Mouse (Mus musculus) olfactory bulb, adult 2 months (tissue): ENCODE results near the gene Cadm1.

Experiments used
- CTCF ChIP-seq: fragments of 200-500 bp; IDR thresholded peaks from 2 replicates; pipeline ENCODE4 v1.5.1; 2012; ENCODE audit warnings: low read depth, mild to moderate bottlenecking, low read length, moderate library complexity; ENCODE audit not compliant: insufficient read depth
- POLR2A ChIP-seq: fragments of 200-500 bp; IDR thresholded peaks from 2 replicates; pipeline ENCODE4 v1.6.1; 2012; ENCODE audit warnings: mild to moderate bottlenecking, low read depth, low read length, moderate library complexity; ENCODE audit not compliant: insufficient read depth

DNA sequence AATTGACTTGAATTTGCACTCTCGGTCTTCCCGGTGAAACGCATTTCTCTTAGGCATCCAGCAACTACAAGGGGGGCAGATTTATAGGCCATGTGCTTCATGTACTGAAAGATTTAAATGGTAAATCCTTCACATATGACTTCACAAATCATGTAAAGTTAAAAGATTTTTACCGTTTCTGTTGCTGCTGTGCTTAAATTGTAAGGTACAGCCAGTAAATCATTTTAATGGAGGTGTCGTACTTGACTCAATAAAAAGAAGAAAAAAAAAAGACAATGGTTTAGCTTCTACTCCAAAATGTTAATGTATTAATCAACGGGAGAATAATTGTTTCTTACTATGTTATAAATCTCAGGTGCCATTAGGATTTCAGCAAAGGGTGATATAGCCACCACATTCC, 317.0 kb downstream of the Cadm1 start:
- TF ChIP-seq POLR2A (no peak), CTCF (no peak)
